Mouse (Mus musculus) megakaryocyte, embryonic 14.5 days (primary cell): ENCODE data around the gene Mprip.

Source experiments
- FLI1 ChIP-seq: IDR thresholded peaks from 2 replicates; pipeline ENCODE4 v1.6.1; 2012; ENCODE audit warnings: low read length, inconsistent platforms, mixed read lengths
- GATA1 ChIP-seq: IDR thresholded peaks from 3 replicates; pipeline ENCODE4 v1.6.1; 2012; ENCODE audit warnings: mixed read lengths, low read length, inconsistent platforms, borderline replicate concordance

- TF ChIP-seq GATA1 (no peak), FLI1 (no peak)
These were observed 17.6 kb downstream of the Mprip start for GRCm38 (mm10) chr11:59678693-59679092.
